Mouse (Mus musculus) natural killer cell, adult 2 months (primary cell): Measurements from ENCODE around the gene Ctbp1.

Experiments used
- DNase-seq, 2 experiments: peaks; one replicate each; pipeline ENCODE4 v3.0.0; 2022; ENCODE audit warnings: low spot score in 2 of 2

Gene Ctbp1

DNA sequence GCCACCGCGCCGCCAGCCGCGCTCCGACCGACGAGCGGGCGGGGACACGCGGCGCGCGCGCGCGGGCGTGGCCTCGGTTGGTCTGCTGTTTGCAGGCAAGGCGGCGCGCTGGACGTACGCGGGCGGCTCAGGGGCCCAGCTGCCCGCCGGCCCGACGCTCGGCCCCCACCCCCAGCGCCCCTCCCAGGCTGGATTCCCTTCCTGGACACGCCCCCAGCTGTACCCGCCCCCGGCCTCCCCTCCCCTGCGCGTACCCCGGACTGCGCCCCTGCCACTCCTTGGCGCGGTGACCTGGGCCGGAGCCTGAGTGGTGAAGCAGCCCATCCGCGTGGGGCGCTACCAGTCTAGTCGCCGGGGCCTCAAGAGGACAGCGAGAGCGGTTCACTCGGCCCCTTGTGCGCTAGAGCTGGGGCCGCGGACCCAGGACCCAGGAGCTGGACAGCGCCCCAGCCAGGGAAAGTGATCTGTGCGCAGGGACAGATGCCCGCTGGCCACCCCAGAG, at the start of gene Ctbp1:
Gene Ctbp1, minus strand, starts transcription at position 42 of the 502 bp plus-strand sequence.
- peak; percentile 90 to 92 for DNase-seq

DNA sequence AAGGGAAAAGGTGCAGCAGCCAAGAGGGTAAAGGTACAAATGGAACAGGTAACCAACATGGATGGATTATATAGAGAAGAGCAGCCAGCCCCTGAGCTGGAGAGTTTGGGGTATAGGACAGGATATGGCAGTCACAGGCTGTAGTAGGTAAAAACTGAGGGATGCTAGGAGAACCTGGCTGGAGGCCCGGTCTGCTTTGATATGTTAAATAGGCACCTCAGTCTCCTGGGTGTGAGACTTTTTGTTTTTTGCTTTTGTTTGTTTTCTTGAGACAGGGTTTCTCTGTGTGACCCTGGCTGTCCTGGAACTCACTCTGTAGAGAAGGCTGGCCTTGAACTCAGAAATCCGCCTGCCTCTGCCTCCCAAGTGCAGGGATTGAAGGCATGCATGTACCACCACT, 49.7 kb upstream of the Ctbp1 start:
- no peak for DNase-seq

DNA sequence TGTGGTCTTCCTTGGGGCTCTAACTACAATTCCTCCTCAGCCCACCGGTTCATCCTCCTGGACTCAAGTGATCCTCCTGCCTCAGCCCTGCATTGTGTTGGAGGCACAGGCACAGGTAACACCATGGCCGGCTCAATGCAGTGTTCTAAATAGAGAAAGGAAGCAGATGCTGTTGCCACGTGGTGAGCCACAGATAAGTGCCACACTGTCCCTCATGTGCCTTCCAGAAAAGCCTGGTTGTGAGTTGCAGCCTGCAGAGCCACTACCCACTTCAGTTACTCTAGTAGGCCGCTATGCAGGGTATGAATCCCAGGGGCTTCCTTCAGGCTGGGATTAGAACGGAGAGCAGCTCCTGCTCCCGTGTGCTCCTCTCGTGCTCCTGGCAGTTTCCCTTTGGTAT, 37.4 kb upstream of the Ctbp1 start:
- DNase-seq, result no peak

DNA sequence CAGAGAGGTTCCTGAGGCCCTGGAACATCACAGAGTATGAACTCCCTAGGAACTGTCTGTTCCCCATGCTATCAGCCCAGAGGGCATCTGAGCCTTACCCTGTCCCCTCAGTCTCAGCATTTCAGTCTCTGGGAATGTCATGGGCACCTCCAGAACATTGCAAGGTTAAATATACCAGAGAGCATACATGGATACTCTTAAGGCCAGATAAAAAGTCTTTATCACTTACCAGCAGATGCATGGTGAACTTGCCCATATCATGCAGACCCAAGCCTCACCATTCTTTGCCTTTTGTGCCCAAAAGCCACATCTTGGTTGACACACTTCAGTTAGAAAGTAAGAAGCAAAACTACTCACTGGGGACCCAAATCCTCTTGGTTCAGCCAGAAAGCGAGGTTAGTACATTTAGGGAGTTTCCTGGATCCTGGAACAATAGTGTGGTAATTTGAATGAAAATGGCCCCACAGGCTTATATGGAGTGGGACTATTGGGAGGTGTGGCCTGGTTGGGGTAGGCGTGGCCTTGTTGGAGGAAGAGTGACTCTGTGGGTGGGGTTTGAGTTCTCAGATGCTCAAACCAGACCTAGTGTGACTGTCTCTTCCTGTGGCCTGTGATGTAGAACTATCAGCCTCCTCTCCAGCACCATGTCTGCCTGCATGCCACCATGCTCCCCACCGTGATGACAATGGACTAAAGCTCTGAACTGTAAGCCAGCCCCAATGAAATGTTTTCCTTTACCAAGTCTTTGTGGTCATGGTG, 36.1 kb upstream of the Ctbp1 start:
- no peak for DNase-seq

DNA sequence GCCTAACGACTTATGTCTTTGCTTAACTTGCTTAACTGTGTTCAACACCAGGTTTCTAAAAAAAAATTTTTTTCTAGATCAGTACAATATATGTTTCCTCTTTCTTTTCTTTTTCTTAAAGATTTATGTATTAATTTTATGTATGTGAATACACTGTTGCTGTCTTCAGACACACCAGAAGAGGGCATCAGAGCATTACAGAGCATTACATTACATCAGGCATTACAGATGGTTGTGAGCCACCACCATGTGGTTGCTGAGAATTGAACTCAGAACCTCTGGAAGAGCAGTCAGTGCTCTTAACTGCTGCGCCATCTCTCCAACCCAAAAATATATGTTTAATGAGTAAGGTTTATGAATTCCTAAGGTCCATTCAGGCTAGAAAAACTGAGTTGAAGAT, 27.0 kb upstream of the Ctbp1 start:
- no peak for DNase-seq

DNA sequence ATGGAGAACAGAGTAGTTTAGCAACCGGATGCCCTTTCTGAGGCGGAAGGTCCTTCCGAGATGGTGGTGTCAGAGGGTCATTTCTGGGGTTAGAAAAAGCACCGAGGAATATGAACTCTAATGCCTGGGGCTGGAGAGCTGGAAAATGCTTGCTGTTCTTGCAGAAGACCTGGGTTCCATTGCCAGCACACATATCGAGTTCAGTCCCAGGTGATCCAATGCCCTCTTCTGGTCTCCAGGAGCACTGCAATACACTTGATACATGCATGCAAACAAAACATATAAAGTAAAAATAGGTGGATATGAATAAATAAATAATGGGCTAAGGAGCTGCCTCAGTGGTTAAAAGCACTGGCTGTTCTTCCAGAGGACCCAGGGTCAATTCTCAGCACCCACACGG, 22.4 kb upstream of the Ctbp1 start:
- DNase-seq, result peak in 1 of 2 experiments; percentile 16

DNA sequence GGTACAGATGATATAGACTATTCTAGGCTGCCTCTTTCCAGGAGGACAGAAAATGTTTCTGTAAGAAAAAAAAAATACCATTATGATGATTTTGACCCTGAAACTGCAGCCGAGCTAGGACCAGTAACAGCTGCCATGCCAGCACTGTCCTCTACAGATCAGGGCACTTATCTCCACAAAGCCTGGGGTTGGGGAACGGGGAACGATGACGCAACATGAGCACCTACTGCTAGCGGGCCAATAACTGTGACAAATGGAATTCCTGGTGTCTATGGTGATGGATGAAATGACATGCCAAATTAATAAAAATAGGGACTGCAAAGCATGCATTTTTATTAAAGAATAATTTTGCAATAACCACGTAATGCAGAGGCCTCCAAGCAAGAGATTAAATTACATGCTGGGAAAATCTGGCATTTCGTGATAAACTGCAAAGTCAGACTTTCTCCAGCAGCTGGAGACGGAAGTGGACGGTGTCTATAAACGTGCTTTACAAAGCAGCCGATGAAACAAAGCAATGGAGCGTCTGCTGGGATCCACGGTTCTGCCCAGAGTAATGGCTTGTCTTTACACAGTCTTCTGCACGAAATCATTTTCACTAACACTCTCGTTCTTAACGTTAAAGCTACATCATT, 19.1 kb upstream of the Ctbp1 start:
- no peak for DNase-seq

DNA sequence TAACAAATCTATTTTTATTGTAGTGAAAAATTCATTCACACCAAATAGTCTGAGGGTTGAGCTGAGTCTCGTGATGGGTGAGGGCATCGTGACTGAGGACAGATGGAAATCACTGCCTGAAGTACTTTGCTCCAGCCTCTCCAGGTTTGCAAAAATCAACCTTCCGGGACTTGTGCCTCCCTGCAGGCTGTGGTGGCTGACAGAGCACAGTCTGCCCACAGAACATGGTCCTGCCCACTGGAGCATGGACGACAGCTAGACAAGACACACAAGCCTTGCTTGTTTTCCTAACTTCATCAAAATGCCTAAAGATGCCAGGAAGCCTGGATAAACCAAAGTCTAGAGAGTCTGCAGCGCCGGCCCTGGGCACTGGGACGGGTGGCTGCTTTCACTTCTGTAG, 9.2 kb upstream of the Ctbp1 start:
- no peak for DNase-seq

DNA sequence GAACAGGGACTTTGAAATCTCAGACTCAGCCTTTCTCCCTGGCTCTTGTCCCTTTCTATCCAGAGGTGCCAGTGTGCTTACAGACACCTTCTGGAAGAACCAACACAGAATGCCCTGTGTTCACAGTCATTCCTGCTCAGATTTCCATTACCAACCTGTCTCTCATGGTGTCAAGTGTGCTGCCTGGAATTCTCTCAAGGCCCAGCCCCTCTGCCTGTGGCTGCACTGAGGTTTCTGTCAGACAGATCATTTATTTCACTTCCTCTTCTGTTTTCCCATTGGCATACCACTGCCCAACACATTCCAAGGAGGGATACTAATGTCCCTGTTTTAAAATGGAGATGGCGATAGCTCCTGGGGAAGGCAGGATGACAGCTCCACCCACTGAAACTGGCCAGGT, 6.6 kb upstream of the Ctbp1 start:
- DNase-seq, result no peak

DNA sequence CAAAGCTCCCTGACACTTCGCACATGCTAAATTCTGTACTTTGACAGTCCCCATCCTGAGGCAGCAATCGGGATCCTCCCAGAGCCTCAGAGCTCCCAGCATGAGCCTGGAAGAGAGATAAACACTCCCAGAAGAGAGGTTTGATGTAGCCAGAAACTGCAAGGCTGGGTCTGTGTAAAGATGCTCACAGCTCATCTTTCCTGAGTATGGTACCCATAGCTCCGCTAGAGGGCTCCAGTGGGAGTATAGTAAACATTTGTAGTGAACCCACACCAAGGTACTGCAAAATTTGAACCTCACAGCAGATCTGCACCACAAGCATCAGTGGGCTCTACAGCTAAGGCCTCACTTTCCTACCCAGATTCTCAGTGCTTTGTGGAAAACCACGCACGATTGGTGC, 4.2 kb upstream of the Ctbp1 start:
- DNase-seq, result peak in 1 of 2 experiments; percentile 19

DNA sequence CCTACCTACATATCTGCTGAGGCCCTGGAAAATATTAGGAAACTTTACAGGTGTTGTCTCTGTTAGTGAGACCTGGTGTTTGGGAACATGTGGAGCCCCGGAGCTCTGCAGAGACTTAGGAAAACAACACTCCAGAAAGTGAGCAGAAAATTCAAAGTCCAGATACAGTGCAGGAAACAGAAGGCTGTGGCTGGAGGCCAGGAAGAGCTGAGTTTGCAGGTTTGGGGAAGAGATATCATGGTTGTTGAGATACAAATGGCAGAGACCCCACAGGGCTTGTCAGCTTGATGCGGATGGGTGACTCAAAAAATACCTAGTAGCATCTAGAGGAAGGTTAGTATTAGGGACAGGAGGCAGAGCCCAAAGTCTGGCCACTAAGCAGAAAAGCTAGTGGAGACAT, 2.5 kb upstream of the Ctbp1 start:
- no peak for DNase-seq

DNA sequence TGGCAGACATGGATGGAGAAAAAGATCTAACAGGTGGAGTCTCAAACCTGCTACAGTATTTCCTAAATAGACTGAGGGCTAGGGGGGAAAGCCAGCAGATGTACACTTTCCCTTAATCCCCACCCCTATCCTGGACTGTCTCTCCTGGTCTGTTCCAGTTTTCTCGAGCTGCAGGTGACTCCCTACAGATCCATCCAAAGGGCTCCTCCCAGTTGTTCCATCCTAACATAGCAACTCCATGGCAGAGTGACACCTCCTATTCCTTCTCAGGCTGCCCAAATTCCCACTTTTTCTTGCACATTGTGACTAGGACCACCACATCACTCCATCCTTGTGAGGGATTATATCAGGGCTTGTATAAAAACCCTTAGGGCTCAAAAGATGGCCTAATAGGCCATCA, 960 bp upstream of the Ctbp1 start:
- no peak for DNase-seq

DNA sequence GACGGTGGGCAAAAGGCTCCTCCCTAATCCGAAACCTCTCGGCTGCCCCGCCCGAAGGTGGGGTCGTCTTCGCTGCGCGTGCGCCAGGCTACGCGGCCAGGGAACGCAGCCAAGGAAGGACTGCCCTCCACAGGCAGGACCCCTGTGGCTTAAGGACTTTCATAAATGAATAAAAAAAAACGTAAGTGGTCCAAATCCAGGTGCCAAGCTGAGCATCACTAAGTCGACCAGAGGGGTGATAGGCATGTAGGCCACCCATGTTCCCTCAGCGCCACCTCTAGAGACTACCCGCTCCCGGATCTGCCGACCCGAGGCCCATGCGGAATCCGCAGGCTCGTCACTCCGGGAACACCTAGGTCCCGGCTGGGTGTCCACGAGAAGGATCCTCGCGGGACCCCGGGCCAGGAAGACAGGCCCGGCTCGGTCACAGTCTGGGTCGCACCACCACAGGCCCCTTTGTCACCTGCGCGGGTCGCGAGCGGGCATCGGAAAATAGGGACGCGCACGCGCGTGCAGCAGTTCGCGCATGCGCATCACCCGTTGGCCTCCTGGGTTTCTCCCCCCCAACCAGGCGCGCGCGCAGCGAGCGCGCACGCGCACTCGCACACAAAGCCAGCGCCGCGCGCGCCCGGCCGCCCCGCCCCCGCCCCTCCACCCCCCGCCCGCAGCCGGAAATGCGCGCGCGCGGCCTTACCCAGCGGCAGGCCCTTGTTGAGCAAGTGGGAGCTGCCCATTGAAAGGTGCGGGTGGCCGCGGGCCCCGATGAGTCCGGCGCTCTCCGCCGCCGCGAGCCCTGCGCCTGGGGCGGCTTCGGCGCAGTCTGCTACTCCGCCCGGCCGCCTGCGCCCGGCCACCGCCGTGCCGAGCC, 475 bp downstream of the Ctbp1 start:
- DNase-seq, result peak; percentile 85 to 88

DNA sequence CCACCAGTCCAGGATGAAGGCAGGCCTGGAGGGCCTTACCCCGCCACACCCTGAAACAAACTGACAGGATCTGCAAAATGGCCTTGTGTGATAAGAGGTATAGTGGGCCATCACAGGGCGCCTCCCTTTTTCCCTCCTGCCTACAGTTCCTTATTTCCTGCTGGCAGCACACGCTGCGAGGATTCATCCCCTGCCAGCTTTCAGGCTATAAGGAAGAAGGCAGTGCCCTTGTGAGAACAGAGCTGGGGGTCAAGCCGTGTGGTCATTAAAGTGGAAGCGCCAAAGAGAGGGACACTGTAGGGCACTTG, 1.1 kb downstream of the Ctbp1 start:
- DNase-seq, result no peak

DNA sequence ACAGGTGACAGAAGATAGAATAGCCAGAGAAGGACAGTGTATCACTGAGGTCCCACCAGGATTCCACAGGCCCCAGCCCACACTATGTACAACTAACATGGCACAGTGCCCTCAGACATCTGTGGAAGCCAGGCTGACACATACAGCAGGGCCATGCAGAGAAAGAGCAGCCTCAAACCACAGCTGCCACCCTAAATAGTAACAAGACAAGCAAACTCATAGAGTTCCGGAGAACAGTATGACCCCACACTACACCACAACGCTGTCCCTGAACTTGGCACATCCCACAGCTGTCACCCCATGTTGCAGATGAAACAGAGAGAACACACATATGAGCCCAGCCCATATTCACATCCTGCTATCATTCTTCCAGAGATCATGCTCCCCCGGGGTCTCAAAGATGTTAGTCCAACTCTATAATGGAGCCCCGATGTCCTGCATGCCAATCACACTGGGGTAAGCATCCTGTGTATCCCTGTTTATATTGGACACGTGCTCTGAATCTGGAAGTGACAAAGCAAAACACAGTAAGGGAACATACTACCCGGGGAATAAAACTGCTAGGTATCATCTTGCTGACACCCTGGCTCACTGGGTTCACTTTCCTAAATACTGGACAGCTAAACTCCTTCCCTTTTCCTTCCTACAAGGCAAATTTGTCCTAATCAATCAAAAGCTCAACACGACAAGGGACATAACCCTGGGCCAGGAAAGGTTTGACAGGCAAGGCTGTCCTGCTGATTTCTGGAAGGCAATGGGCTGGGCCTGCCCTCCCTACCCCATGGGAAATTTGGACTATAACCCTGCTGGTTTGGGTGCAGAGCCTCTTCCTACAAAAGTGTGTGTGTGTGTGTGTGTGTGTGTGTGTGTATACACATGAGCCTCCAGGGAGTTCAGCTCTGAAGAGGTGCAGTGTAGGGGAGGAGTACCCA, 1.7 kb downstream of the Ctbp1 start:
- DNase-seq, result no peak

DNA sequence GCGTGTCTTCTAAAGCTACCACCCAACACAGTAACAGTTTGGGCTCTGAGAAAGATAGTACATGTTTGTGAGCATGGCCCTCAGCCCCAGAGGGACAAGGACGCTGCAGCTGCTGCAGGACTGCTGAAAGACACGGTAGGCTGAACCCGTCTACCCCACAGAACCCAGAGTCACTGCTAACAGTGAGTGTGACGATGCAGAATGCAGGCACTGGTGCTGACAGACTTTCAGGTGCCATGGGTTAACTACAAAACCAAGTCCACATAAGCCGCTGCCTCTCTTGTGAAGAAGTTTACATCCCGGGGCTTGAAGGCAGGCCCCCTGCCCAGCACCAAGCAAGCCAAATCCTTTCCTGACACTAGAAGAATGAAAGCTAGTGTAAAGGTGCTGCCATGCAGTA, 2.6 kb downstream of the Ctbp1 start:
- no peak for DNase-seq

DNA sequence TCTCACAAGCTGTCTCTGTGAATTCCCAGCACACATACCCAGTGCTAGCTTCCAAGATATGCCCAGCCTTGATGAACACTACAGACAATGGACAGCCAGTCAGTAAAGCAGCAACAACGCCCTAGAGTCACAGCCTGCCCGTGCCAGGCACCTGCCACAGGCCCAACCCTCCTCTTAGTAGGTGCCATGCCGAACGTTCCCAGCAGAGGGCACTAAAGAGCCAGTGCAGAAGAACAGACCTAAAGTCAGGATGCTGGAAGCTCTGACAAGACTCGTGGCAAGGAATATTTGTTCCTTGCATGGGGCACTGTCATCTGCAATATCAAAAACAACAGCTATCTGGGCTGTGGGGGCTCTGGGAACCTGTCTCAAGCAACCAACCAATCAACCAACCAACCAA, 4.2 kb downstream of the Ctbp1 start:
- peak; percentile 77 to 86 for DNase-seq

DNA sequence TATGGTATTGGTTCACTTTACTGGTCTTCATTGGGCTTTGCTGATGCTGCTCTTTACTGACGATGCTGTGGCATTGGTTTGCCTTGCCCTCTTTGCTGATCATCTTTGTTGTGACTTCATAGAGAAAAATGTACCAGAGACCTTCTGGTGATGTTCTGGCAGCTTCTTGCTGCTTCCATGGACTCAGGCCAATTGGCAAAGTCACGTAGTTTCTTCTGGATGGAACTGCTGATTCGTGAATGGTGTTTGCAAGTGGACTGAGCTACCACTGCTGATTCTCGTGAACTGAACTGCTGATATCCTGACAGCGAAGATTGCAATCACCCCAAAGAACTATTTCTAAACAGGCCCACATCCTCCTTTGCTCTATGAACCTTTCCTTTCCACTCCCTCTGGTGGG, 20.4 kb downstream of the Ctbp1 start:
- no peak for DNase-seq

DNA sequence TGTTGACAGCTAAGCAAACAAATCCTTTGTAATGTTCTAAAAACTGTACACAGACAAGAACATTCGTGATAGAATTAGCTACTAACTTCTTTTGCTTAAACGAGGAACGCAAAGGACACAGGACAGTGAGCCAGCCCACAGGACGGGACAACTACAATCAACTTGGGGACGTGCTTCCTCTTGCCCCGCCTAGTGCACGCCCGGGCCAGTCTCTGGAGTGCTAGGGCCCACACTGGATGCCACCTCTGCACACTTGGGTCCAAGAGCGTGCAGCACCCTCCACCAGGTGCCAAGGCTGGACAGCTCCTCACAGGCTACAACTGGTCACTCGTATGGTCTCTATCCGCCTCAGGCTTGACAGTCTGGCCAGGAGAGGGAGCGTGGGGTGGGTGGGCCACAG, 26.6 kb downstream of the Ctbp1 start:
- DNase-seq, result no peak

DNA sequence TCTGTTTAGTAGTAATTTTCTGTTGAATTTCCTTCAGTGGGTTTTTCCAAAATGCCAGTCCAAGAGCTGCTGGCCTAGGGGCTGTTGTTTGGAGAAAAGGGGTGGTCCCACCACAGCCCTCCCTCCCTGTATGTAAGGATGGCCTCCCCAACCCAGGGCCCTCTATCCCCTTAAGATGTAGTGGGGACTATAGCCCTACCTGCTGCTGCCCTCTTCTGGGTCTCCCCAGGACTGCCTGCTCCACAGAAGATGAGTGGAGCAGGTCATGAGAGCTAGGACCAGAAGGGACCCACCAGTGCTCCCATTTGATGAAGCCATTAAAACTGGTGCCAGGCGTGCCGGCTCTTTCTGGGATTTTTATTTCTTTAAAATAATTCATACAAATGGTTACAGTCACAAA, 27.4 kb downstream of the Ctbp1 start:
- no peak for DNase-seq

DNA sequence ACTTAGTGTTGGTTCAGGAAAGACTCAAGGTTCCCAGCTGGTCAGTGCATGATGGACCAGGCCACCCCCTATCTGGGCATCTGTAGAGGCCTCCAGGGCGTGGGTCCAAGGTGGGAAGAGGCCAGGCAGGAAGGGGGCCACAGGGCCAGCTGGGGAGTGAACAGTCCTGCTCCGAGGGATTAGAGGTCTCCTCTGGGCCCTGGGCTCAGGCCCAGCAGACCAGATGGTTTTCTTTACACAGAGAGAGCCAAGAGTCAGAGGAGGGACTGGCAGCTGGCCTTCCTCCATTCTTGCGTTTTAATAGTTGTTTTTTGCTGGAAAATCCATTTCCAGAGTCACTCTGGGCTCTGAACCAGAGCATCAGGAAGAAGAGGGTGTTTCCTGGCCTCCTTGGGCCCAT, 29.1 kb downstream of the Ctbp1 start:
- DNase-seq, result no peak
